Mouse (Mus musculus) left cerebral cortex, adult 6 months (tissue): Measurements from ENCODE around the gene H60b. TPM values are rescaled to one million over a fixed set of nuclear protein-coding genes. Genes with fewer than 3 reads are reported as not detected.

Experiments
- long read RNA-seq, 2 experiments: library from polyadenylated mRNA; unstranded; transcript quantifications; one replicate each; pipeline ENCODE4 v2.0.0; 2019 to 2020
- polyA plus RNA-seq: library from polyadenylated mRNA; unstranded; fragments of <200 nt; fragmentation: Nextera tagmentation; gene quantifications from 2 replicates; pipeline ENCODE4 v1.2.3, GENCODE M21; 2021

H60b gene
- 0.89 and 1.1 TPM in 2 replicates for polyA plus RNA-seq
- long read RNA-seq, experiment 1, partial matches to known transcripts, result 1 of 4 reads
- long read RNA-seq, experiment 1, other reads (novel, unspliced or antisense), result 2 of 4 reads
- long read RNA-seq, experiment 2, partial matches to known transcripts, result 3 of 5 reads
- long read RNA-seq, experiment 2, other reads (novel, unspliced or antisense), result 2 of 5 reads

DNA sequence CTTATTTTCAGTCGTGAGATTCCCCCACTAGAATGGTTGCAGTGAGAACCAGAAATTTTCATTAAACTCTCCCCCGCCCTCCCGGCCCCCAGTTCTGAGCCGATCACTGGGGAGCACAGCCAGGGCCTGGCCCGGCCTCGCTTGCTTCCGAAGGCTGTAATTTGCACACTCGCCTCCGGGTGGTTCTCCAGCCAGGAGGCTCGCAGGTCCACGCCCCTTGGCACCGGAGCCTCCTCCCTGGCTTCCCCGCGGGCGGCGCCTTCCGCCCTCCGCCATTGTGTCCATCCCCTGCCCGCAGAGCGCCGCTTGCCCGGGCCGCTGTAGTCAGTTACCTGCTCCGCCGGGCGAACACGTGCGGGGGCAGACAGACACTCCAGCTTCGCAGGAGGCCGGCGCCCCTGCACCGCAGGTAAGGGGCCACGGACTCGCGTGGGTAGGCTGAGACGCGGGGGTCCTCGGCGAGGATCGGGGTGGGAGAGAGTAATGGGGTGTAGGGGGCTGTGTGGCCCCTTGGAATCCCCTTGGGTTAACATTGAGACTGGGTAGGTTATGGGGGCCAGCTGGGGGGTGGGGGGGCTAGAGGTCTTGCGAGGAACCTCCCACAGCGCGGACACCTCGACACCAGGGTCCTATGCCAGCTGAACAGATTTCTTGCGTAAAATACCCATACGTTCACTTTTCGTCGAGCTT, at the start of gene H60b, which contains the start of gene Raet1e:
TSS of gene H60b (plus strand) at position 277 of the 690 bp plus-strand sequence.
TSS of gene Raet1e (plus strand) at position 260 of the 690 bp plus-strand sequence.

DNA sequence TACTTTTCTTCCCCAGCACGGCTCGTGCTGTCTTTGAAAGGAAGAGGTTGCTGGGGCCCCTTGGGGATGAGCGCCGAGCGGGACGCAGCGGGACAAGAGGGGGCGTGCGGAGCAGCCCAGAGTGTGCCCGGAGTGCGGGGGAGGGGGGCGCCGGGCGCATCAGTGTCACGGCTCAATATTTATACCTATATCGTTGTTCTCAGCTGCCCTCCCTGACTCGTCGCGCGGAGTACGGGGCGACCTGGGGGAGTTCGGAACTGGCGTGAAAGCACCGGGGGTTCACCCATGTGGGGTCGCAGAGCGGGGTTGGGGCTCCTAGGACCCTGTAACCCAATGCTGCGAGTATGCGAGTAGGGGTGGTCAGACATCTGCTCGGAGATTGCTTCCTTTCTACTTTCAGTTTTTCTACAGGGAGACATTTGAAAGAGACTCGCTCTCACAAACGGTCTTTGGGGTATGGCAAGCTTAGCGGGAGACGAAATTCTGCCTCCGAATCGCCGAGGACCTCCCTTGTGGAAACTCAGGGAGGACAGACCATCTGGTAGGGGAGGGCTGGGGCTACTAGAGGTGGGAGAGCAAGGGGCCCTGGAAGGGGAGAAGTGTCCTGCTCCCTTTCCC, 9.2 kb upstream of the H60b start, which contains the start of gene E030030I06Rik:
TSS of gene E030030I06Rik (minus strand) at position 198 of the 618 bp plus-strand sequence.

Other genes starting within 250 kb of the H60b start
- gene 4930444G20Rik, start 90.5 kb upstream of the H60b start, polyA plus RNA-seq, result not detected in 2 replicates
- gene E030030I06Rik, start 9.3 kb upstream of the H60b start, polyA plus RNA-seq, result 0.38 and 2.4 TPM in 2 replicates
- gene Raet1e, start within 50 bp of the H60b start, polyA plus RNA-seq, result not detected in 2 replicates
- gene Raet1d, start 202.0 kb downstream of the H60b start, polyA plus RNA-seq, result 0.18 and 0.30 TPM in 2 replicates